Comparison of ENCODE assay signal across 9 mouse cellular contexts in genomic region chr17:12210544-12211132, GRCm38 (mm10).
DNase-seq lines count a peak whose midpoint lies in the region; ATAC-seq lines count a peak whose summit lies in the region.
"Had no signal": no experiment of that assay in that cellular context is flagged by ENCODE, and none has a peak within 500 bp of the region (broad histone marks: within the 10 kb centered on the region; RNA-seq: fewer than 3 reads in every experiment).

No protein-coding gene starts in this region.

- no peak overlapping the region for H3K4me2 ChIP-seq in forebrain, embryonic 16.5 days (ENCODE audit: low read length)
- no peak overlapping the region for H3K4me2 ChIP-seq in hindbrain, embryonic 15.5 days

- no peaks in the 10 kb centered on the region for H3K27me3 ChIP-seq in forebrain, embryonic 16.5 days (replicated peaks; ENCODE audit: control insufficient read depth, insufficient read depth, low read length)
- no peaks in the 10 kb centered on the region for H3K27me3 ChIP-seq in hindbrain, embryonic 15.5 days

- H3K9me3 ChIP-seq in forebrain, embryonic 16.5 days (ENCODE audit: control insufficient read depth, low read length): no peaks in the 10 kb centered on the region
- H3K9me3 ChIP-seq in hindbrain, embryonic 15.5 days: no peaks in the 10 kb centered on the region

- WGBS in forebrain, embryonic 16.5 days: 34% methylated on average over 8 of the region's 8 CpGs
- WGBS in hindbrain, embryonic 15.5 days: 36% methylated on average over 8 of the region's 8 CpGs

- no peak overlapping the region for H3K9ac ChIP-seq in forebrain, embryonic 16.5 days (replicated peaks; ENCODE audit: low read depth, low read length)
- no peak overlapping the region for H3K9ac ChIP-seq in hindbrain, embryonic 15.5 days

- peaks cover 10% of the 10 kb centered on the region for H3K36me3 ChIP-seq in forebrain, embryonic 16.5 days (ENCODE audit: control insufficient read depth, insufficient read depth)
- peaks cover 10% of the 10 kb centered on the region; the same call in 1 of the 2 replicates for H3K36me3 ChIP-seq in hindbrain, embryonic 15.5 days

- H3K4me1 ChIP-seq in forebrain, embryonic 16.5 days (replicated peaks; ENCODE audit: control insufficient read depth, insufficient read depth, low read length): peaks cover 26% of the 10 kb centered on the region
- peaks cover 18% of the 10 kb centered on the region for H3K4me1 ChIP-seq in hindbrain, embryonic 15.5 days (replicated peaks)

- H3K27ac ChIP-seq in forebrain, embryonic 16.5 days (ENCODE audit: low read length): no peak overlapping the region
- no peak overlapping the region for H3K27ac ChIP-seq in hindbrain, embryonic 15.5 days (replicated peaks)

- ATAC-seq in forebrain, embryonic 16.5 days: 0 out of 2 replicates have a peak, but pooled peaks have one; percentile 14
- ATAC-seq in hindbrain, embryonic 15.5 days (ENCODE audit: low FRiP score, low read depth): 0 out of 2 replicates have a peak, but pooled peaks have one; percentile 23

- DNase-seq in NIH3T3 (ENCODE audit: low read depth): peak; percentile 90
- DNase-seq in cerebellum, adult 11 months: peak; percentile 78
- DNase-seq in layer of hippocampus, postnatal 36 days: peak; percentile 78 to 84
- DNase-seq in lung, postnatal 36 days: peak; percentile 93
- DNase-seq in right cerebral cortex, postnatal 10 days (ENCODE audit: low spot score in 2 of 2): peak; percentile 81 to 89
- DNase-seq in urinary bladder, postnatal 14 days (ENCODE audit: low spot score): peak; percentile 88

- H3K4me3 ChIP-seq in forebrain, embryonic 16.5 days (replicated peaks; ENCODE audit: low read length): no peak overlapping the region
- H3K4me3 ChIP-seq in hindbrain, embryonic 15.5 days: no peak overlapping the region
- H3K4me3 ChIP-seq: myocyte had no signal
